Mouse (Mus musculus): ENCODE data around the gene 4933430I17Rik.
"Not testable (repeated sequence)": the region's sequence is repeated elsewhere in the genome, so short reads cannot be mapped to it uniquely, and the experiment has no call there.

Gene 4933430I17Rik

DNA sequence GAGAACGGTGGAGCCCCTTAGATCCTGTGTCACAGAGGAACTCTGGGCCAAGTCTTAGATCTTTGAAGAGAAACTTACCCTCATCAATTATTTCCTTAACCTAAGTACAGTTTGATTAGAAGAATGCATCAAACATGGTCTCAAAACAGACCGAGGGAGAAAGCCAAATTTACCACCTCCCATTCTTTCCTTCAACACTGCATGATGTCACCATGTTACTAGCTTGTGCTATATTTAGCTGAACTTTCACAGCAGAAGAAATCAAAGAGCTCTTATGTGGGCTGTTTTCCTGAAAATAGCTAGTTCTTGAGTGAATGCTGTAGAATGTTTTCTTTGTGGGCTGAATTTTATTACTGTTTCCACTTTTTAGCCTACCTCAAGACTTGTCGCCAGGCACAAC is 32.3 kb downstream of the 4933430I17Rik start:
- no peak for DNase-seq

DNA sequence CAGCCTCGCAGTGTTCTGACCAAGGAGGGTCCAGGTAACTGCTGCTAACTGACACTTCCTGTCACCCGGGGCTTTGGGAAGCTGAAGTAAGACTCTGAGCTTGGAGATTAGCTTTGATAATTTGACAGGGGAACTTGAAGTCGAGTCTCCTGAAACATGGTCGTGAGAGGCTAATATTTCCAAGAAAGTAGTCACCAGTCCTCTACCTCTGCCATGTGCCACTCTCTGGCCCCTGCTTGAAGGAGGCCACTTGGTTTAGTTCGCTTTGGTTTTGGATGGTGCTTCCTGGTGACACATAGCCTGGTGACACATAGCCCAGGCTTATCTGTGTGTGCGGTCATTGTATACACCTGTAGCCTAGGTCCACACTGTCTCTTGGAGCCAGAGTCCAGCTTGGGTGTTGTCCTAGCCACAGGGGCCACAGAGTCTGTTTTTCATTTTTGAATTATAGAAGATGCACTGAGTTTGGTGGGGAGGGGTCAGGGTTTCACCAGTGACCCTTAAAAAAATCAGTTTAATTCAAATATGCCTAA is 34.7 kb downstream of the 4933430I17Rik start, which contains the start of gene Rgs3:
TSS of gene Rgs3 (plus strand) at position 51 of the 533 bp plus-strand sequence.
- DNase-seq, result no peak

DNA sequence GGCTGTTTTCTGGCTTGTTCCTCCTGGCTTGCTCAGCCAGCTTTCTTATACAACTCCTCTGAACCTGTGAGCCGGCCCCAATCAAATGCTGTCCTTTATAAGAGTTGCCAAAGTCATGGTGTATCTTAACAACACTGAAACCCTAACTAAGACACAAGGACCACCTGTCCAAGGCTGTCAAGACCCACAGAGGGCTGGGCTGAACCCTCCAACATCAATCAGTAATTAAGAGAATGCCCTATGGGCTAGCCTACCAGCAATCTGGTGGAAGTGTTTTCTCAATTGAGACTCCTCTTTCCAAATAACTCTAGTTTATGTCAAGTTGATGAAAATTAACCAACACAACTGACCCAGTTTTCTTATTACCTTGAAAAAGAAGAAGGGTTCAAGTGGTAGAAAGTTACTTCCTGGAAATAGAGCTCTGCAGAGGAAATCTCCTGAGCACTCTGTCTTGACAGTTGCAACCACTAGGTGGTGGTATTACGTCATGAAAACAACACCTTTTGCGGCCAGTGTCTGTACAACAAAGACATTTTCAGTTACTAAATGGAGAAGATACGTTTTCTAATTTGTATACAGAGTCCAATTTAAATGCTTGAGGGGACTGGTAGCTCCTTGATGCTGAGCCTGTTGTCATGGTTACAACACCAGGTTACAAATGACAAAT is 35.9 kb downstream of the 4933430I17Rik start:
- DNase-seq, result peak; percentile 71 to 85

DNA sequence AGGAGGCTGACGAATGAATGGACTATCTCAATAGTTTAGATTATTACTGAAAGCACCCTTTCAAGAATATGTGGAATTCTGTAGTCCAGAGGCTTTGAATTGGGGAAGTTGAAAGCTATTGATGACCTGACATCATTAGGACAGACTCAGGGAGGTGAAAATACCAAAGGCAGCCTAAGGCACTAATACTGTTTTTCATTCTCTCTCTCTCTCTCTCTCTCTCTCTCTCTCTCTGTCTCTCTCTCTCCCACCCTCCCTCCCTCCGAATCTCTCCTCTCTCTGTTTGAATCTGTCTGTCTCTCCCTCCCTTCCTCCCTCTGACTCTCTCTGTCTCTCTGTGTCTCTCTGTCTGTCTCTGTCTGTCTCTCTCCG is 36.4 kb downstream of the 4933430I17Rik start:
- no peak for DNase-seq

DNA sequence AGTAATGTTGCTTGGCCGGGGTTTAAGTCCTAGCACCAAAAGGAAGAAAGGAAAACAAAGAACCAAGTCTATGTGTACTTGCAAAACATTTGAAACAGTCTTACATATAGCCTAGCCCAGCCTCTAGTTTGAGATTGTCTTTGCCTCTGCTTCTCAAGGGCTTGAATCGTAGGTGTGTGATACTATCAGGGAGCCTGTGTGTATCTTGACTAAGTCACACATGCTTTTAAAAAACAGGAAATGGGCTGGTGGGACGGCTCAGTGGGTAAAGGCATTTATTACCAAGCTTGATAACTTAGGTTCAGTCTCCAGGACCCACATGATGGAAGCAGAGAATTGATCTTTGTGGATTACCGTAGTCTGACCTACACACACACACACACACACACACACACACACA is 36.8 kb downstream of the 4933430I17Rik start:
- no peak for DNase-seq

DNA sequence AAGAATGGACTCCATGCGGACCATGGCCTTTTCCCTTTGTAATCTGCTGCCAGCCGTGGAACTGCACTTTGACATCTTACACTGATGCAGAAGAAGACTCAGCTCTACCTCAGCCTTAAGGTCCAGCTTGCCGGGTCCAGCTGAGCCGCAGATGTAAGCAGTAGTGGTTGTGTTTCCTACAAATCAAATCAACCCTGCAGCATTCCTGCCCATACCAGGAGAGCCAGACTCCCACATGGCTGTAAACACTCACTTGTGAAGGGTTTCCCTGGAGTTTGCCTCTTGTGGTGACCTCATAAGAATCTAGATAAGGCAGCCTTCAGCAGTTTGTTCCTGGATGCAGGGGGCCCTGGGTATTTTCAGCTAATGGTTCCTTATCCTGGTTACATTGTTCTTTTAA is 41.4 kb downstream of the 4933430I17Rik start:
- no peak for DNase-seq

DNA sequence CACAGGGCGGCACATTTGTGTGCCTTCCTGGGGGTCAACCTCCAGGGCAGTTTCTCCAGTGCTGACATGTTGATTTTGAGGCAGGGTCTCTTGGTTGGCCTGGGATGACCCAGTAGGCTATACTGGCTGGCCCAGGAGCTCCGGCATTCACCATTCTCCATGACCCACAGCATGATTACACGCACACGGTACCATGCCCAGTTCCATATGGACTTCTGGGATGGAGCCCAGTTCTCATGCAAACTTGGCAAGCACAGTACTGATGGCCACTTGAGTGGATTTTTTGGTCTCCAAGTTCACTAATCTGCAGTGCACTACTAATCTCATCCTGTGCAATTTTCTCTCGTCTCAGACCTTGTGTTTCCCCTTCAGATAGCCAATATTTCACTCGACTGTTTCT is 42.5 kb downstream of the 4933430I17Rik start:
- DNase-seq, result peak; percentile 72 to 77

DNA sequence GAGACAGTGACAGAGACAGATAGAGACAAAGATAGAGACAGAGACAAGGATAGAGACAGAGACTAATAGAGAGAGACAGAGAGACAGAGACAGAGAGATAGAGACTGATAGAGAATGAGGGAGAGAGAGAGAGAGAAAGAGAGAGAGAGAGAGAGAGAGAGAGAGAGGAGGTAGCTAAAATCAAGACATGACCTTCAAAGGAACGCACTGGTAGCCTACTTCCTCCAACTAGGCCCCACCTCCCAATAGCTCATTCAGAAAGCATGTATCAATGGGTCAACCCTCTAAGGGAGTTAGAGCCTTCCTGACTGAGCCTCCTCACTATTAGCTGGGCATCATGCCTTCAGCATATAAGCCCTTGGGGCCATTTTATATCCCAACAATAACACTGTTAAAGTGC is 43.2 kb downstream of the 4933430I17Rik start:
- DNase-seq, result no peak

DNA sequence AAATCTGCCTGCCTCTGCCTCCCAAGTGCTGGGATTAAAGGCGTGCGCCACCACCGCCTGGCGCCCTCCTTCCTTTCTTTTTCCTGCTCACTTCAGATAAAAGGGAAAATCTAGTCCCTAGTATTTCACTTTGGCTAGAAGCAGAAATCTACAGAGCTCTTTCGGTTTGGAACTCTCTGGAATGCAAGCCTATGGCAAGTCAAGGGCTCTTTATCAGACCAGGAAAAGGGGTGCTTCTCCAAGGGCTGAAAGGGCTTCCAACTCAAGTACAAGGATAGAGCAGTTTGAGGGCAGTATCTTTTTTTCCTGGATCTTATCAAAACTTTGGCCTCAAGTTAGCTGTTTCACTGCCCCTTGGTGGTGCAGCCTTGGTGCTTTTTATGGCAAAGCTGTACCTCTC is 44.4 kb downstream of the 4933430I17Rik start:
- DNase-seq, result no peak

DNA sequence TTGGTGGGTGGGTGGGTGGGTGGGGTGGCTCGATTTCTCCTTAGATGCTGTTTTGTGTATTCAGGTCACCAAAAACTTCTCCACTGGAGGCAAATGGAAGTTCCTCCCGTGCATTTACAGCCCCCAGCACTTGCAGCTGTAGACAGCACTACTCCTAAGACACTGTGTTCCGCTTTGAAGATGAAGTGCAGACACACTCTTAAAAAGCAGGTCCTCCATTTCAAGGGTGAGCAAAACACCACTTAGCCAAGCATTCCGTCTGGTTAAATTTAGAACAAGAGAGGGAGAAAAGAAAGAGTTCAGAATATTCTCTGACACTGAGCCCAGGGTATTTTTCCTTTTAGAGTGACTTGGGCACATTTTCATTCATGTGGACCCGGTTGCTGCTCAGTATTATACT is 44.9 kb downstream of the 4933430I17Rik start:
- no peak for DNase-seq

DNA sequence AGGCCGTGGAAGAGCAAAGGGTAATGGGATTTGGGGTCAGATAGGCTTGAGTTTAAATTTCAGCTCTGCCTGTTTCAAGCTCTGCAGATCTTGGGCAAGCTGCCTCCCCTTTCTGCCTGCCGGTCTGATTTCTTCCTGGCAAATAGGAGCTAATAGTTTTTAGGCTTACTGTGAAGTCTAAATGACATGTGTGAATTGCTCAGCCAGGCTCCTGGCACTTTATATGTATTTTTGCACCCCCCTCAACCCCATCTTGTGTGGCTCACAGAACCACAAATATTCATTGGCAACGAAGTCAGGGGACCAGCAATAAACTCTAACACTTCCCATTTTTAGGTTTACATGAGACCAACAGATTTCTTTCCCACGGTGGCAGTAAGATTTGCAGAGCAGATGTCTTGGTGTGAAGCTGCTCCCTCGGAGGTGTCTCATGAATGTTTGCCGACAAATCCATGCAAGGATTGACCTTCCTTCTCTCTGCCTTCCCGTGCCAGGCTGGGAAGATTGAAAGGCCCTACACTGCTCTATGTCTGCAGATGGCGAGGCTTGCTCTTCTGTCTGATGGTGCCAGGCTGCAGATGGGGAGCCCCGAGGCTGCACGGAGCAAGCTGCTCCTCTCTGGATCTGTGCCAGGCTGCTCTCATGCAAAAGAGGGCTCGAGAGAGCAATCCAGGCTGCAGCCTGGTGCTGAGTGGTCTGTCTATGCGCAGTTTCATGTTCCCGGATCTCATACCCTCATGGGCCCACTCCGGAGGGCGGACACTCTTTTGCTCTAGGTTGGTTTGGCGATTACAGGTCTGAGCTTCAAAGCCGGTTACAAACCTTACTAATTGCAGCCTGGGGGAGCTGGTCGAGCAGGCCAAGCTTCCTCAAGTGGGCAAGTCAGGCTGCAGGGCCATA is 57.4 kb downstream of the 4933430I17Rik start:
- peak; percentile 94 to 96 for DNase-seq

DNA sequence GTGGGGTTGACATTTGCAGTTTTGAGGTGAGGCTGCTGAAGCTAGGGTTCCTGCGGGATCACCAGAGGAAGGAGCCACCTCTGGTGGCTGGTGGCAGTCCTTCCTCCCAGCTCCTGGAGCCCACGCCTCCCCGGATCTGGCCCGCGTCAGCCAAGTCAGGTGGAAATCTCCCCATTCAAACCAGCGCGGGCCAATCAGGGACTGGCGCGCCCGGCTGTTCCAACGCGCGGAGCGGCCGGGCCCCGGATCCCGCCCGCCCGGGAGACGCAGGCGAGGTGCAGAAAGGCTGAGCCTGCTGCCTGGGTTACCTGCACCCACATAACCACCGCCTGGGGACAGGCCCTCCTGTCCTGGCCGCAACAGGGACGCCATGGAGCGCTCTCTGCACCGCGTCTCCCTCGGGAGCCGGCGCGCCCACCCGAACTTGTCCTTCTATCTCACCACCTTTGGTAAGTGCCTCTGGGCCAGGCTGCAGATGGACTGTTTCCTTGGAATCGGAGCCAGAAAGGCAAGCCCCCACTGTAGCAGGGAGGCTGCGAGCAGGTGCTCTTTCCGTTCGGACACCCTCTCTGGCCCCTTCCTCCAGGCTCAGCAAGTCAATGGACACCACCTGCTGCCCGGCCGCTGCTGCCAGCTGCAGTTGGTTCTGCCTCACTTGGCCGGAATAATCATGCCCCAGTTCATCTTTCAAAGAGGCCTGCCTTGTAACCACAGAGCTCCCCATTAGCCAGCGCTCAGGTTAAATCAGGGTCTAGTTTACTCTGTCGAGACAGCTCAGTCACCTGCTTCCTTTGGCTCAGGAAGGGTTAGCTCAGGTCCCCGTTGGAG is 58.3 kb downstream of the 4933430I17Rik start:
- peak; percentile 85 to 86 for DNase-seq

DNA sequence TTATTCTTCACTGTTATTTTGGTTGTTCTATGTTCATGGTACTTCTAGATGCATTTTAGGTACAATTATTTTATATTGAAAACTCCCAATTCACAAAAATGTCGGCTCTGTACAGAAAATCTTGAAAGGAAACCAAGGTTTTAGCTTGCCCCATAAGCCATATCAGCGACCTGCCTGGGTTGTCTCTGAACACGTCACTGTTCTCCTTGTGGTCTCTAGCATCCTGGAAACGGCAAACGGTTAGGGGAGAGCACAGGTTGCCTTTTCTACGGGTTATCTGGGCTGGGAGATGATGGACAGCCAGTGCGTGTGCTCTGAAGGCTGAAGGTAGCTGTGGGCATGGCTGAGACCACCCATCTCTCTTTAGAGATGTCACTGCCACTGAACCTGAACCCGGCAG is 61.9 kb downstream of the 4933430I17Rik start:
- DNase-seq, result no peak

DNA sequence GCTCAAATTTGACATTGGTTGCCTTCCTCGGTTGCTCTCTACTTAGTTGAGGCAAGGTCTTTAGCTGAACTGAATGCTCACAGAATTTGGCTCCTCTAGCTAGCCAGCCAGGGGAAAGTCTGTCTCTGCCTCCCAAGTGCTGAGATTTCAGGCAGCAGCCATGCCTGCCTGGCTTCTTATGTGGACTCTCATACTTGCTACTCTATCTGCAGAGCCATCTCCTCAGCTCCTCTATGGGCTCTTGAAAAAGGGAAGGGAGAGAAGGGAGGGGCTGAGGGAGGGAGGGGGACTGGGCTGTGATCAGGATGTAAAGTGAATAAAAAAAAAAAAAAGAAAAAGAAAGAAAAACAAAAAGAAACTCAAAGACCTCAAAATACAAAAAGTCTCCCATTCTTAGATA is 65.7 kb downstream of the 4933430I17Rik start:
- DNase-seq, result no peak

DNA sequence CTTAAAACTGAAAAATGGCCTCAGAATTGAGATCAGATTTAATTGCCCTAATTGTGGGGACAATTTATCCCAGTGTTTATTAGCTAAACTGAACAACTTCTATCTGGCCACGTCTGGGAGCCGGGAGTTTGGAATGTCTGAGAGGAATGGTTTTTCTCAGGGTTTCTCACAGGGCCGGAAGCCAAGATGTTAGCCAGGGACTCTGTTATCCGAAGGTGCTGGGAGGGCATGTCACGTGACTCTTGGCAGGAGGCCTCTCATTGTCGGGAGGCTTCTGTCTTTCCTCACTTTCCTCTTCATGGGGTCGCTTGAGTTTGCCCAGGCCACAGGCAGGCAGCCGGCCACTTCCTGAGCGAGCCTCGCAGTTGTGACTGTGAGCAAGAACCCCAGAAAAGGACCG is 66.2 kb downstream of the 4933430I17Rik start:
- peak in 1 of 2 experiments; percentile 34 for DNase-seq

DNA sequence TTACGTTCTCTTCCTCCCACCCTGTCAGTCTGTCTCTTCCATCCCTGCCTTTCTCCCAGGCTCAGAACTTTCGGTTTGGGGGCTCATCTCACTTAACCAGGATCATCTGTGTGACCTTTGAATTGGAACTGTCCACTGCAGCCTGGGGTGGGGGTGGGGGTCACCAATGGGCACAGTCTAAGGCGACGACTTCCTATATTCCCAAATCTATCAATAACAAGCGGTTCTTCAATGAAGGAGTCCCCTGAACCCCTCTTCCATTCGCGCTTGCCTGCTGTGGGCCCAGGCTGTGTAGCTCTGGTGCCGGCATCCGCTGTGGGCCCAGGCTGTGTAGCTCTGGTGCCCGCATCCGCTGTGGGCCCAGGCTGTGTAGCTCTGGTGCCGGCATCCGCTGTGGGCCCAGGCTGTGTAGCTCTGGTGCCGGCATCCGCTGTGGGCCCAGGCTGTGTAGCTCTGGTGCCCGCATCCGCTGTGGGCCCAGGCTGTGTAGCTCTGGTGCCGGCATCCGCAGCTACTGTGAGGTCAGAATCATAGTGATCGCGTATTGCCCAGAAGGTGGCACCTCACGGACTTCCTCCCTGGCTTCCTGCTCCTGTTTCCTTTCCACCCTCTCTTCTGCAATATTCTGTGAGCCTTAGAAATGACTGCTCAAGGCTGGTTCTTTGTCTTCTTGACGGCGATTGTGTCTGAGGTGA is 68.5 kb downstream of the 4933430I17Rik start:
- not testable (repeated sequence) for DNase-seq

DNA sequence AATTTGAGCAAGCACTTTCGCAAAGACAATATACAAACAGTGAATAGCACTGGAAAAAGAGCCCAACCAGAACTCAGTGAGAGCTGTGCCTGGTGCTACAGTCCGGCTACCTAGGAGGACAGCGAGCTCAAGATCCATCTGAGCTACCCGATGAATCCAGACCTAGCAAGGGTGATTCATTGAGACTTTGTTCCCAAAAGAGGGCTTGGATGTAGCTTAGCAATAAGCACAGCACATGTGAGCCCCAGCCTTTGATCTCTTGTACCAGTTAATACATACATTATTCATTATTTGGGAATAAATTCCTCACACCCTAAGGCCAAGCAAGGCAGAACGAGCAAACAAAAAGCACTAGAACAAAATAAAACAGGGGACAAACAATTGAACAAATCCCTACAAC is 69.3 kb downstream of the 4933430I17Rik start:
- no peak for DNase-seq

DNA sequence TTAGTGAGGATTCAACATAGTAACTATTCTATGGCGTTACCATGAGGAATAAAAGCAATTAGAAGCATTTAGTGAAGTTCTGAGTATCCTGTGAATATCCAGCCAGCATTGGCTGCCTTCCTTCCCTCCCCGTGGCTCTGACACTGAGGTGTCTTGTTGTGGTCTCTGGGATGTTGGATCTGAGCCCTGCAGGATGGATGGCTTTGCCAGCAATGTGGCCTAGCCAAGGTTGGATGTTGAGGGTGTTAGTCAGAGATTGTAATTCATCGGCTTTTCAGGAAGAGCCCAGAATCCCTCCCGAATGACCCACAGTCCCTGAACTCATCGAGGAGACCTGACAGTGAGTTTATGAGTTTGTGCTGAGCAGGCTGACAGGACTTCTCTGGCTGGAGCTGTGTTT is 70.9 kb downstream of the 4933430I17Rik start:
- DNase-seq, result peak; percentile 55 to 71

All from cerebellum, postnatal 25 days (tissue).